Mouse (Mus musculus): Measurements from ENCODE around the gene Myl10. TPM values are rescaled to one million over a fixed set of nuclear protein-coding genes. Genes with fewer than 3 reads are reported as not detected.

The Myl10 gene
- polyA plus RNA-seq (2012; fragmentation: generic; extraction: Trizol), result not detected

GRCm38 (mm10) chr5:136692784-136693183, at the start of gene Myl10:
TSS of gene Myl10 (plus strand) at chr5:136693146.

Other genes starting within 250 kb of the Myl10 start
- 10 to 100 TPM in 1 of 2 experiments, 1 to 10 TPM in 1; 9.7 to 47.8 TPM for gene Cux1, start 125.7 kb upstream of the Myl10 start, polyA plus RNA-seq (2012; fragmentation: generic; extraction: Trizol)
- under 1 TPM in 1 of 2 experiments, not detected in 1; 0.71 TPM for gene Col26a1, start 190.1 kb downstream of the Myl10 start, polyA plus RNA-seq (2012; fragmentation: generic; extraction: Trizol)
- gene Ift22, start 215.0 kb downstream of the Myl10 start, polyA plus RNA-seq (2012; fragmentation: generic; extraction: Trizol), result 10 to 100 TPM; 62.7 to 70.5 TPM